Mouse (Mus musculus): ENCODE measurements around the gene Tmem132e. TPM values are rescaled to one million over a fixed set of nuclear protein-coding genes. Genes with fewer than 3 reads are reported as not detected.
A peak's percentile ranks its signal among the peaks of the same experiment; 100 is the strongest.

The Tmem132e gene
- polyA plus RNA-seq, 1 experiment from 2014 or later = 0.31 TPM

GRCm38 (mm10) chr11:82392341-82392740 lies 3.6 kb downstream of the Tmem132e start:
- peaks cover 44% of the 10 kb centered on the region for H3K4me1 ChIP-seq
- no peak overlapping the region for H3K27ac ChIP-seq
- H3K9me3 ChIP-seq = no peaks in the 10 kb centered on the region
- WGBS = 64% methylated on average over 3 of the region's 3 CpGs
- no peak for DNase-seq (ENCODE audit: extremely low spot score, low spot score)
- H3K4me3 ChIP-seq = no peak overlapping the region
- H3K27me3 ChIP-seq (ENCODE audit: poor library complexity, severe bottlenecking) = peaks cover 82% of the 10 kb centered on the region
- H3K36me3 ChIP-seq (replicated peaks) = no peaks in the 10 kb centered on the region

DNA sequence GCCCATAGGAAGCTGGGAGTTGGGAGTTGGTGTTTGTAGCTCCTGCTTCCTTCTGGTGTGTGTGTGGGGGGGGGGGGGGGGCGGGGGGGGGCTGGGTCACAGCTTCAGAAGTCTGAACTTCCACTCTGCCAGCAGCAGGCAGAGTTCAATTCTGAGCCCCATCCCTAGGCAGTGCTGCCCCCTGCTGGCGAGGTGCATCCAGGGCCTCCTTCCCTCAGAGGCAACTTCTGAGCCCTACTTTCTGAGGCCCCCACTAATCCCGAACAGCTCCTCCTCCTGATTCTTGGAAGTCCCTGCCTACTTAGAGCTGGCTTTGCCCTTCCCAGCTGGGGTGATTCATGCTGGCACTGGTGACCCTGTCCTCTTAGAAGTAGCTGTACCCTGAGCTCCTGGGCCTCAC lies 10.9 kb downstream of the Tmem132e start:
- 28% methylated on average over 3 of the region's 3 CpGs for WGBS

GRCm38 (mm10) chr11:82405641-82406040 lies 16.9 kb downstream of the Tmem132e start:
- no peaks in the 10 kb centered on the region for H3K9me3 ChIP-seq
- peaks cover 45% of the 10 kb centered on the region for H3K4me1 ChIP-seq
- no peak for DNase-seq (ENCODE audit: extremely low spot score, low spot score)
- H3K4me3 ChIP-seq = no peak overlapping the region
- H3K27ac ChIP-seq = peak overlapping the region; percentile 56; the same call in 1 of the 2 replicates
- WGBS = 57% methylated on average over 3 of the region's 3 CpGs
- H3K27me3 ChIP-seq (ENCODE audit: poor library complexity, severe bottlenecking) = peaks cover 75% of the 10 kb centered on the region
- no peaks in the 10 kb centered on the region for H3K36me3 ChIP-seq (replicated peaks)

More for the DNA sequence above, 10.9 kb downstream of the Tmem132e start:
- H3K27me3 ChIP-seq (ENCODE audit: poor library complexity, severe bottlenecking) = peaks cover 62% of the 10 kb centered on the region
- no peaks in the 10 kb centered on the region for H3K9me3 ChIP-seq
- no peak overlapping the region for H3K4me3 ChIP-seq
- no peak for DNase-seq (ENCODE audit: extremely low spot score, low spot score)
- H3K36me3 ChIP-seq (replicated peaks) = no peaks in the 10 kb centered on the region
- no peak overlapping the region for H3K27ac ChIP-seq
- H3K4me1 ChIP-seq = peaks cover 17% of the 10 kb centered on the region

DNA sequence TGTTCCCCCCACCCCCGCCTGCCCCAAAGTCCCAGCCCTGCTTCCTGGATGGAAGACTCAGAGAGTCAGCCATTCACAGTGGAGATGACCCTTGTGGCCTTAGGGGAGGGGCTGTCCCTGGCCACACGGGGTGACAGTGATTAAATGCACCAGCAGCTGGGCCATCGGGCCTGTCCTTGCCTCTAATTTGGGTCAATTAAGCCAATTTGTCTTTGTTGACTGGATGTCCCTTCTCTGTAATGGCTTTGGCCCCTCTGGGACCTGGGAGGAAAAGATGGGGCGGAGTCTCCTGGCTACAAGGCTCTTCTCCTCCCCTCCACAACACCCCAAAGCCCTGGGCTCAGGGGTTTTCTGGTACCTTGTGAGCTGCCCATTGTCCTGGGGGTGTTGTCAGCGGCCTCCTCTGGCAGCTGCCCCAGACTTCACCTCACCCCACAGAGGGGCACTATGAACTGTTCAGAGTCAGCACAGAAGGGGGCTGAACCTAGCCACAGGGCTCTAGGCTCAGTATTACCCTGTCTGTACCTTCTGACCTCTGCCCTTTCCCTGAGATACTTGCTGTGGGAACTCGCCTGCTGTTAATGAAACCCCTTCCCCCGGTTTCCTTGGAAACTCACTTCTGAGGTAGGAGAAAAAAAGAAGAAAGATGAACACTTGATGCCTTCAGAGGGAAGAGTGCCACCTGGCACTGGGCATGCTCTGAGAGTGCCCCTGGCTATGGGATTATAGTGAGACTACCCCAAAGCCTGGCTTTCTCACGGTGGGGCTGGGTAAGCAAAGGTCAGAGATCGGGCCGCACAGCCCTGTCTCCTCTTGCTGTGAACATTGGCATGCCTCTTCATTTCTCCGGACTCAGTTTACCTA lies 17.9 kb downstream of the Tmem132e start:
- peaks cover 45% of the 10 kb centered on the region for H3K4me1 ChIP-seq
- H3K4me3 ChIP-seq = no peak overlapping the region
- no peaks in the 10 kb centered on the region for H3K36me3 ChIP-seq (replicated peaks)
- DNase-seq (ENCODE audit: extremely low spot score, low spot score) = peak; percentile 30
- WGBS = 17% methylated on average over 11 of the region's 11 CpGs
- no peaks in the 10 kb centered on the region for H3K9me3 ChIP-seq
- H3K27me3 ChIP-seq (ENCODE audit: poor library complexity, severe bottlenecking) = peaks cover 70% of the 10 kb centered on the region
- peak overlapping the region; percentile 56; the same call in 1 of the 2 replicates for H3K27ac ChIP-seq

DNA sequence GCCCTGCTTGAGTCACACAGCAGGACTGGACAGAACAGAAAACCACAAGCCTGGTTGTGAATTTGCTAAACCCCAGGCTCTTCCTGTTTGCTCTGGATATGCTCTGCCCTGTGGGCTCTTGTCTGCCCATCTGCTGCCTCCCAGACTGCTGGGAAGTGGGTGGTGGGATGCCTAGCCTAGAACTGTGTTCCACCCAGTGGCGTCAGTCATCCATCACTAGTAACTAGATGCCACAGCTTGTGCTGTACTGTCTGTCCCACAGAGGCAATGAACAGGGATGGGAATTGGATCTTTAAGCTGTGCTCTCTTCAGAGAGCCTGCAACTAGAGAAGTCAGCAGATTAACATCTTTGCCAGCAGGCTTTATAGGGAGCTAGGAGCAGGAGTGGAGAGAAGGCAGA lies 23.8 kb downstream of the Tmem132e start:
- no peak for DNase-seq (ENCODE audit: extremely low spot score, low spot score)
- no peak overlapping the region for H3K27ac ChIP-seq
- peaks cover 28% of the 10 kb centered on the region for H3K4me1 ChIP-seq
- H3K9me3 ChIP-seq = no peaks in the 10 kb centered on the region
- no peak overlapping the region for H3K4me3 ChIP-seq
- H3K36me3 ChIP-seq (replicated peaks) = no peaks in the 10 kb centered on the region
- peaks cover 78% of the 10 kb centered on the region for H3K27me3 ChIP-seq (ENCODE audit: poor library complexity, severe bottlenecking)
- 81% methylated on average over 1 of the region's 1 CpGs for WGBS

GRCm38 (mm10) chr11:82418337-82419041 lies 29.8 kb downstream of the Tmem132e start:
- Histone ChIP-seq H3K27me3 (ENCODE audit: poor library complexity, severe bottlenecking) (peaks cover 72% of the 10 kb centered on the region), H3K36me3 (replicated peaks) (no peaks in the 10 kb centered on the region), H3K4me1 (peaks cover 46% of the 10 kb centered on the region), H3K9me3 (no peaks in the 10 kb centered on the region), H3K4me3 (no peak overlapping the region), H3K27ac (peak overlapping the region; percentile 36; the same call in 1 of the 2 replicates)
- WGBS = 39% methylated on average over 8 of the region's 9 CpGs
- no peak for DNase-seq (ENCODE audit: extremely low spot score, low spot score)

DNA sequence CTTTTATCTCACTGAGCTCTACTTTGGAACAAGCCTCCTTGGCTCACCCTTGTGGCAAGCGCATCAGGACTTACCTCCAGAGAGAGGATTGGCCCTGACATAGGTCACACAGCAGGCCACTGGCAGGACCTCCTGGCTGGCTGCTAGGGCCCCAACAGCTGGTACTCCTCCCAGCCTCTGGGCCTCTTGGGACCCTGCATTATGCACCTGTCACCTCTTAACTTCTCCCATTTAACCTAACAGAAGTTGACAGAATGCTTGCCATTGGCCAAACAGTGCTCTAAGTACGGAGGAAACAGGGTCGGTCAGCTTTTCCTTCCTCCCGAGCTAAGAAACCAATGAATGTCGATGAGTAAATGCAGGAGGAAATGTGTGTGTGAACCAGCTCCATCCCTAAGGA lies 33.2 kb downstream of the Tmem132e start:
- H3K27ac ChIP-seq = no peak overlapping the region
- 74% methylated on average over 5 of the region's 5 CpGs for WGBS
- H3K27me3 ChIP-seq (ENCODE audit: poor library complexity, severe bottlenecking) = peaks cover 56% of the 10 kb centered on the region

GRCm38 (mm10) chr11:82423521-82423920 lies 34.8 kb downstream of the Tmem132e start:
- no peak for DNase-seq (ENCODE audit: extremely low spot score, low spot score)
- Histone ChIP-seq H3K27me3 (ENCODE audit: poor library complexity, severe bottlenecking) (peaks cover 44% of the 10 kb centered on the region), H3K27ac (peak overlapping the region; percentile 3; the same call in 1 of the 2 replicates), H3K4me1 (peaks cover 45% of the 10 kb centered on the region), H3K4me3 (no peak overlapping the region), H3K36me3 (replicated peaks) (no peaks in the 10 kb centered on the region), H3K9me3 (no peaks in the 10 kb centered on the region)
- WGBS = 30% methylated on average over 4 of the region's 4 CpGs

More for the DNA sequence above, 33.2 kb downstream of the Tmem132e start:
- peaks cover 54% of the 10 kb centered on the region for H3K4me1 ChIP-seq
- no peak overlapping the region for H3K4me3 ChIP-seq
- no peaks in the 10 kb centered on the region for H3K9me3 ChIP-seq
- no peak for DNase-seq (ENCODE audit: extremely low spot score, low spot score)
- no peaks in the 10 kb centered on the region for H3K36me3 ChIP-seq (replicated peaks)

GRCm38 (mm10) chr11:82428801-82429200 lies 40.1 kb downstream of the Tmem132e start:
- no peak for DNase-seq (ENCODE audit: extremely low spot score, low spot score)
- 73% methylated on average over 4 of the region's 4 CpGs for WGBS
- no peaks in the 10 kb centered on the region for H3K36me3 ChIP-seq (replicated peaks)
- H3K9me3 ChIP-seq = no peaks in the 10 kb centered on the region
- no peak overlapping the region for H3K4me3 ChIP-seq
- peaks cover 15% of the 10 kb centered on the region for H3K4me1 ChIP-seq
- H3K27ac ChIP-seq = no peak overlapping the region
- H3K27me3 ChIP-seq (ENCODE audit: poor library complexity, severe bottlenecking) = peaks cover 57% of the 10 kb centered on the region

GRCm38 (mm10) chr11:82434091-82434831 lies 45.6 kb downstream of the Tmem132e start:
- H3K9me3 ChIP-seq = no peaks in the 10 kb centered on the region
- H3K36me3 ChIP-seq (replicated peaks) = no peaks in the 10 kb centered on the region
- peaks cover 12% of the 10 kb centered on the region for H3K4me1 ChIP-seq
- H3K4me3 ChIP-seq = peak overlapping the region; percentile 57
- no peak for DNase-seq (ENCODE audit: extremely low spot score, low spot score)
- 1% methylated on average over 62 of the region's 62 CpGs for WGBS
- H3K27ac ChIP-seq = no peak overlapping the region
- peaks cover 94% of the 10 kb centered on the region for H3K27me3 ChIP-seq (ENCODE audit: poor library complexity, severe bottlenecking)

DNA sequence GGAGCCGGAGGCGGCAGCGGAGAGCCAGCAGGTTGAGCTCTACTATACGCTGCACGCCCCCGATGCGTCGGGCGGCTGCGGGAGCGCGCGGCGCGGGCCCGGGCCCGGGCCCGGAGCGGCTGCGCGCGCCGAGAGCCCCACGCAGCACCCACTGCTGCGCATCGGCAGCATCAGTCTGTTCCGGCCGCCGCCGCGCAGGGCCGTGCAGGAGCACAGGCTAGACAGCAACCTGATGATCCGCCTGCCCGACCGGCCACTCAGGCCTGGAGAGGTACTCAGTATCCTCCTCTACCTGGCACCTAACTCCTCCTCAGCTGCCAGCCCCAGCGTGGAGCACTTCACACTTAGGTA lies 46.1 kb downstream of the Tmem132e start:
- H3K4me1 ChIP-seq = peaks cover 12% of the 10 kb centered on the region
- H3K9me3 ChIP-seq = no peaks in the 10 kb centered on the region
- 3% methylated on average over 36 of the region's 36 CpGs for WGBS
- no peak overlapping the region for H3K27ac ChIP-seq
- peaks cover 92% of the 10 kb centered on the region for H3K27me3 ChIP-seq (ENCODE audit: poor library complexity, severe bottlenecking)
- no peaks in the 10 kb centered on the region for H3K36me3 ChIP-seq (replicated peaks)
- peak overlapping the region; percentile 57 for H3K4me3 ChIP-seq
- DNase-seq (ENCODE audit: extremely low spot score, low spot score) = no peak

- WGBS = 79% methylated on average over 9 of the region's 9 CpGs
Measured at GRCm38 (mm10) chr11:82448485-82448884, 59.8 kb downstream of the Tmem132e start.

More at GRCm38 (mm10) chr11:82448485-82448884, 59.8 kb downstream of the Tmem132e start:
- H3K27ac ChIP-seq = no peak overlapping the region
- H3K9me3 ChIP-seq = no peaks in the 10 kb centered on the region
- no peaks in the 10 kb centered on the region for H3K36me3 ChIP-seq (replicated peaks)
- DNase-seq (ENCODE audit: extremely low spot score, low spot score) = no peak
- peaks cover 15% of the 10 kb centered on the region for H3K27me3 ChIP-seq (ENCODE audit: poor library complexity, severe bottlenecking)
- H3K4me1 ChIP-seq = no peaks in the 10 kb centered on the region
- no peak overlapping the region for H3K4me3 ChIP-seq

Measured in forebrain, embryonic 10.5 days (tissue).